Mouse (Mus musculus) layer of hippocampus, postnatal 14 days (tissue): Measurements from ENCODE around the gene Spock1. TPM values are rescaled to one million over a fixed set of nuclear protein-coding genes. Genes with fewer than 3 reads are reported as not detected.

Experiments used
- DNase-seq, 2 experiments: peaks; one replicate each; pipeline ENCODE4 v3.0.0; 2021 to 2022; ENCODE audit warnings: low spot score in 2 of 2, mixed read lengths in 1 of 2
- total RNA-seq, 2 experiments: library from RNA; stranded (reverse); gene quantifications; 2 replicates each; pipeline ENCODE4 v1.2.3; 2021

The Spock1 gene
- total RNA-seq, 2 experiments from 2014 or later, result 266 to 276 TPM

- DNase-seq, result no peak
These were observed 500.5 kb downstream of the Spock1 start for GRCm38 (mm10) chr13:57407666-57408065.

- DNase-seq, result no peak
These were observed 505.7 kb downstream of the Spock1 start for GRCm38 (mm10) chr13:57402386-57402785.

- DNase-seq, result no peak
These were observed 535.9 kb downstream of the Spock1 start for GRCm38 (mm10) chr13:57372141-57372700.

Other genes with a start within 250 kb of the Spock1 start
- gene Klhl3, start 205.3 kb upstream of the Spock1 start, total RNA-seq, result 10 to 100 TPM; 35.6 to 36.5 TPM
- gene Hnrnpa0, start 220.2 kb upstream of the Spock1 start, total RNA-seq, result 100 to 1,000 TPM; 135 to 137 TPM
- 10 to 100 TPM; 27.5 to 27.7 TPM for gene Idnk, start 249.3 kb upstream of the Spock1 start, total RNA-seq